21 mouse cellular contexts compared by ENCODE assay signal in genomic region chr12:77622243-77622642, GRCm38 (mm10).
DNase-seq lines count a peak whose midpoint lies in the region; TF ChIP-seq lines count a peak whose summit lies in the region.
"Had no signal": no experiment of that assay in that cellular context is flagged by ENCODE, and none has a peak within 500 bp of the region (broad histone marks: within the 10 kb centered on the region; RNA-seq: fewer than 3 reads in every experiment).

No protein-coding gene starts in this region.

- intact Hi-C loops in gastrocnemius, adult 2 months (cut with DNase I): no loop called here
- intact Hi-C loops in heart, postnatal 36 days (cut with DNase I): no loop called here

- peak overlapping the region; percentile 69 for H3K27ac ChIP-seq in gastrocnemius, adult 2 months
- H3K27ac ChIP-seq: embryonic facial prominence, embryonic 13.5 days; embryonic facial prominence, embryonic 15.5 days; forebrain, embryonic 10.5 days; forebrain, embryonic 12.5 days had no signal

- TF ChIP-seq CTCF in gastrocnemius, adult 2 months (IDR thresholded peaks at IDR 0.05): no peak

- H3K4me3 ChIP-seq in gastrocnemius, adult 2 months: no peak overlapping the region
- H3K4me3 ChIP-seq: embryonic facial prominence, embryonic 13.5 days; embryonic facial prominence, embryonic 15.5 days; erythroblast, embryonic 14.5 days; forebrain, embryonic 10.5 days; forebrain, embryonic 12.5 days had no signal

- DNase-seq in gastrocnemius, adult 2 months: no peak
- DNase-seq in gastrocnemius, postnatal 10 days: no peak
- peak; percentile 16 to 34 for DNase-seq in heart, adult 18-20 months
- DNase-seq in heart, postnatal 36 days: no peak
- peak; percentile 51 for DNase-seq in skeletal muscle tissue, adult 2 months (ENCODE audit: low read depth, low spot score)
- no peak for DNase-seq in kidney, postnatal 36 days
- DNase-seq: adrenal gland, adult 2 months; adrenal gland, postnatal 10 days; adrenal gland, postnatal 25 days; cerebellum, adult 11 months; cerebellum, adult 18-20 months; cerebellum, adult 8-10 months; cerebellum, adult 9-11 months; cerebellum, postnatal 14 days; cerebellum, postnatal 36 days; embryo, embryonic 11 days had no signal

Comparison
In these comparisons a context has a peak if more than half of its experiments do, and no peak if none do; other contexts are left out.
1. DNase-seq: peak in heart, adult 18-20 months (2 of 2) and skeletal muscle tissue, adult 2 months (single experiment); none in gastrocnemius, adult 2 months (single experiment), gastrocnemius, postnatal 10 days (single experiment), heart, postnatal 36 days (0 of 2) and kidney, postnatal 36 days (0 of 2).